Mouse (Mus musculus): ENCODE results near the gene 5830473C10Rik.

DNA sequence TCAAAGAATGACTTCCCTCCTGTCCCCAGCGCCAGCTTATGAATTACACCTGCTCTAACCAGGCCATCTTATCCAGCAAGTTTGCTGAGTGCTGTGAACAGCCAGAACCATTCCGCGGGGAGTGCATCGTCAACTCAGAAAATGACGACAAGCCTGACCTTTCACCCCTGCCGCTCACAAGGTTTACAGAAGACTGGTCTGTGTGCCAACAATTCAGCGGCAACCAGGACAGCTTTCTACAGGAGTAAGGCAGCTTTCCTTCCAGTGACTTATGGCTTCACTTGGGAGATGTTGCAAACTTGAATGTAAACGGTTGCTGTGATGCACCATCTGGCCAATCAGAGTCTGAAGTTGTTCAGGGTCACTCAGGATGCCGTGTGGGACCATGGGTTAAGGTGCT lies 16.8 kb downstream of the 5830473C10Rik start:
- TF ChIP-seq CTCF (IDR thresholded peaks at IDR 0.05; ENCODE audit: extremely low read depth, insufficient read length, insufficient replicate concordance, low read depth, low read length) (no peak), POLR2A (IDR thresholded peaks at IDR 0.05; ENCODE audit: low read depth, low read length) (no peak)
